In the genomic region with DNA sequence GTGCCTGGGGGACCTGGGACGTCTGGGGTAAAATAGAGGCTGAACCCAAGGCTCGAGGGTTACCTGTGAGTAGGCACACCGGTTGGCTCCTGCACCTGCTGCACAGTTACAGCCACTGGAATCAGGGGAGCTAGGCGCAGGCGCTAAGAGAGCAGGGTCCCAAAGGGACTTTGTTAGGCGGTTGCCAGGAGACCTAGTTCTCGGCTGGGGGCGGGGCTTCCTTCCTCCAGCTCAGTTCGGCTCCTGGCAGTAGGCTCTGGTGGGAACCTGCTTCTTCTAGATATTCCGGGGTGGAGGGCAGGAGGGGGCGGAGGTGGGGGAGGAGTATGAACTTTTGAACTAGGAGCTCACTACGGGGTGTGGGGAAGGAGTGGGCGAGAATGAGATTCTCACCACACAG, we compare ENCODE assay signal across 8 mouse cellular contexts. TPM values are rescaled to one million over a fixed set of nuclear protein-coding genes. Genes with fewer than 3 reads are reported as not detected.
DNase-seq lines count a peak whose midpoint lies in the region; ATAC-seq lines count a peak whose summit lies in the region.

No protein-coding gene starts in this region.

- peak; percentile 18 to 53 for DNase-seq in adrenal gland, postnatal 36 days
- DNase-seq in adrenal gland, adult 8-10 months, result no peak
- peak; percentile 88 for DNase-seq in heart, embryonic 10.5 days (ENCODE audit: low spot score)
- DNase-seq in urinary bladder, postnatal 14 days (ENCODE audit: low spot score), result no peak

- peak overlapping the region; percentile 12; the same call in 1 of the 2 replicates for H3K4me2 ChIP-seq in kidney, embryonic 14.5 days (replicated peaks; ENCODE audit: low read depth, low read length)
- H3K4me2 ChIP-seq in stomach, embryonic 14.5 days (replicated peaks; ENCODE audit: low read depth, low read length), result 0 out of 2 replicates have a peak overlapping the region, but pooled peaks have one; percentile 2

- peak; percentile 59 for ATAC-seq in activated CD4-positive, CD25-positive, alpha-beta regulatory T cell, adult 4 months
- peak; percentile 89 for ATAC-seq in kidney, embryonic 14.5 days (ENCODE audit: low FRiP score, low TSS enrichment)
- peak; percentile 77 for ATAC-seq in megakaryocyte-erythroid progenitor cell, adult 5-6 weeks (replicated peaks; ENCODE audit: low FRiP score, low TSS enrichment, poor library complexity, severe bottlenecking)
- peak; percentile 81; the same call in 1 of the 2 replicates for ATAC-seq in stomach, embryonic 14.5 days (ENCODE audit: insufficient number of reproducible peaks, insufficient read depth, low FRiP score, low read depth)

- peaks cover 17% of the 10 kb centered on the region for H3K4me1 ChIP-seq in heart, embryonic 10.5 days
- peaks cover 9% of the 10 kb centered on the region; the same call in 1 of the 2 replicates for H3K4me1 ChIP-seq in kidney, embryonic 14.5 days (ENCODE audit: control insufficient read depth, insufficient read depth, low read length)
- H3K4me1 ChIP-seq in stomach, embryonic 14.5 days (ENCODE audit: control insufficient read depth, insufficient read depth, low read length), result peaks cover 5% of the 10 kb centered on the region; the same call in 1 of the 2 replicates

- H3K27me3 ChIP-seq in heart, embryonic 10.5 days (ENCODE audit: insufficient read depth, poor library complexity, severe bottlenecking), result peaks cover 12% of the 10 kb centered on the region
- H3K27me3 ChIP-seq in kidney, embryonic 14.5 days (ENCODE audit: control insufficient read depth, insufficient read depth, low read length), result no peaks in the 10 kb centered on the region
- H3K27me3 ChIP-seq in stomach, embryonic 14.5 days (ENCODE audit: control insufficient read depth, insufficient read depth, low read length), result no peaks in the 10 kb centered on the region

- 0 out of 2 replicates have a peak overlapping the region, but pooled peaks have one; percentile 1 for H3K4me3 ChIP-seq in heart, embryonic 10.5 days
- no peak overlapping the region for H3K4me3 ChIP-seq in kidney, embryonic 14.5 days (ENCODE audit: low read length)
- H3K4me3 ChIP-seq in stomach, embryonic 14.5 days (ENCODE audit: low read depth, low read length), result no peak overlapping the region

- no peaks in the 10 kb centered on the region for H3K36me3 ChIP-seq in heart, embryonic 10.5 days
- H3K36me3 ChIP-seq in kidney, embryonic 14.5 days (ENCODE audit: control insufficient read depth, insufficient read depth, low read length), result no peaks in the 10 kb centered on the region
- no peaks in the 10 kb centered on the region for H3K36me3 ChIP-seq in stomach, embryonic 14.5 days (ENCODE audit: control insufficient read depth, insufficient read depth, low read length)

- H3K9me3 ChIP-seq in heart, embryonic 10.5 days, result no peaks in the 10 kb centered on the region
- no peaks in the 10 kb centered on the region for H3K9me3 ChIP-seq in kidney, embryonic 14.5 days (ENCODE audit: control insufficient read depth, low read length)
- no peaks in the 10 kb centered on the region for H3K9me3 ChIP-seq in stomach, embryonic 14.5 days (ENCODE audit: control insufficient read depth, low read depth, low read length)

- no peak overlapping the region for H3K9ac ChIP-seq in kidney, embryonic 14.5 days (ENCODE audit: low read depth, low read length)
- no peak overlapping the region for H3K9ac ChIP-seq in stomach, embryonic 14.5 days (replicated peaks; ENCODE audit: low read depth, low read length)

- WGBS in heart, embryonic 10.5 days, result 5% methylated on average over 13 of the region's 13 CpGs
- WGBS in kidney, embryonic 14.5 days, result 10% methylated on average over 13 of the region's 13 CpGs
- WGBS in stomach, embryonic 14.5 days, result 6% methylated on average over 13 of the region's 13 CpGs

- H3K27ac ChIP-seq in heart, embryonic 10.5 days, result no peak overlapping the region
- H3K27ac ChIP-seq in kidney, embryonic 14.5 days (ENCODE audit: low read depth, low read length), result no peak overlapping the region
- no peak overlapping the region for H3K27ac ChIP-seq in stomach, embryonic 14.5 days (ENCODE audit: low read length)

RNA-seq across cellular contexts. Expression of a gene that starts 8.0 kb away (rescaled TPM):
- under 1 TPM; 0.63 to 0.82 TPM for total RNA-seq in adrenal gland, postnatal 36 days (2021)
- under 1 TPM; 0.54 to 0.78 (median 0.65) TPM for total RNA-seq in adrenal gland, adult 8-10 months (2022)
- polyA plus RNA-seq in activated CD4-positive, CD25-positive, alpha-beta regulatory T cell, adult 4 months (2017; shearing (Covaris generic)), result under 1 TPM in 1 of 2 experiments, not detected in 1; 0.60 TPM
- polyA plus RNA-seq in heart, embryonic 10.5 days (2016; fragmentation: Nextera tagmentation; extraction: Ambion mirVana), result 0.21 and 0.25 TPM in 2 replicates
- 1.5 and 1.8 TPM in 2 replicates for polyA plus RNA-seq in kidney, embryonic 14.5 days (2014; fragmentation: Nextera tagmentation; extraction: Ambion mirVana)
- 0.48 and 0.77 TPM in 2 replicates for total RNA-seq in megakaryocyte-erythroid progenitor cell, adult 5-6 weeks (2014; fragmentation: Nextera tagmentation)
- 0.72 and 1.2 TPM in 2 replicates for total RNA-seq in megakaryocyte-erythroid progenitor cell, adult 5-6 weeks (2017)
- 2.2 TPM in 2 replicates for polyA plus RNA-seq in stomach, embryonic 14.5 days (2014; fragmentation: Nextera tagmentation; extraction: Ambion mirVana)

RNA-seq across cellular contexts. Expression of a gene that starts 50.6 kb away (rescaled TPM):
- total RNA-seq in adrenal gland, postnatal 36 days (2021), result 1 to 10 TPM; 5.8 to 8.0 TPM
- 1 to 10 TPM; 7.4 to 9.6 (median 8.4) TPM for total RNA-seq in adrenal gland, adult 8-10 months (2022)
- 1 to 10 TPM; 4.0 to 4.7 TPM for polyA plus RNA-seq in activated CD4-positive, CD25-positive, alpha-beta regulatory T cell, adult 4 months (2017; shearing (Covaris generic))
- 11.6 and 12.3 TPM in 2 replicates for polyA plus RNA-seq in heart, embryonic 10.5 days (2016; fragmentation: Nextera tagmentation; extraction: Ambion mirVana)
- polyA plus RNA-seq in kidney, embryonic 14.5 days (2014; fragmentation: Nextera tagmentation; extraction: Ambion mirVana), result 14.6 and 16.9 TPM in 2 replicates
- total RNA-seq in megakaryocyte-erythroid progenitor cell, adult 5-6 weeks (2014; fragmentation: Nextera tagmentation), result 33.8 and 34.2 TPM in 2 replicates
- 44.0 and 61.1 TPM in 2 replicates for total RNA-seq in megakaryocyte-erythroid progenitor cell, adult 5-6 weeks (2017)
- polyA plus RNA-seq in stomach, embryonic 14.5 days (2014; fragmentation: Nextera tagmentation; extraction: Ambion mirVana), result 14.9 and 18.1 TPM in 2 replicates

RNA-seq across cellular contexts. Expression of a gene that starts 55.2 kb away (rescaled TPM):
- not detected for total RNA-seq in adrenal gland, postnatal 36 days (2021)
- total RNA-seq in adrenal gland, adult 8-10 months (2022), result under 1 TPM in 1 of 4 experiments, not detected in 3; 0.35 TPM
- polyA plus RNA-seq in activated CD4-positive, CD25-positive, alpha-beta regulatory T cell, adult 4 months (2017; shearing (Covaris generic)), result not detected
- polyA plus RNA-seq in heart, embryonic 10.5 days (2016; fragmentation: Nextera tagmentation; extraction: Ambion mirVana), result 4.8 and 6.2 TPM in 2 replicates
- polyA plus RNA-seq in kidney, embryonic 14.5 days (2014; fragmentation: Nextera tagmentation; extraction: Ambion mirVana), result 1.7 and 2.5 TPM in 2 replicates
- total RNA-seq in megakaryocyte-erythroid progenitor cell, adult 5-6 weeks (2014; fragmentation: Nextera tagmentation), result 1.8 and 4.5 TPM in 2 replicates
- total RNA-seq in megakaryocyte-erythroid progenitor cell, adult 5-6 weeks (2017), result 3.1 and 7.3 TPM in 2 replicates
- 0.68 and 0.80 TPM in 2 replicates for polyA plus RNA-seq in stomach, embryonic 14.5 days (2014; fragmentation: Nextera tagmentation; extraction: Ambion mirVana)

Comparison
In these comparisons a context has a peak if more than half of its experiments do, and no peak if none do; other contexts are left out.
1. DNase-seq: peak in adrenal gland, postnatal 36 days (2 of 2) and heart, embryonic 10.5 days (single experiment); none in adrenal gland, adult 8-10 months (single experiment) and urinary bladder, postnatal 14 days (single experiment).
2. Peak in every context shown above with its lines, with median percentiles within 50 percentile points of each other: ATAC-seq.